In genomic region chr11:54091726-54092125, GRCm38 (mm10) we compare ENCODE assay signal across 14 mouse cellular contexts. TPM values are rescaled to one million over a fixed set of nuclear protein-coding genes. Genes with fewer than 3 reads are reported as not detected.
A peak's percentile ranks its signal among the peaks of the same experiment; 100 is the strongest.
DNase-seq lines count a peak whose midpoint lies in the region; ATAC-seq and TF ChIP-seq lines count a peak whose summit lies in the region.
"Had no signal": no experiment of that assay in that cellular context is flagged by ENCODE, and none has a peak within 500 bp of the region (broad histone marks: within the 10 kb centered on the region; RNA-seq: fewer than 3 reads in every experiment).

No protein-coding gene starts in this region.

- H3K9ac ChIP-seq in heart, embryonic 16.5 days (ENCODE audit: low read length): 0 out of 2 replicates have a peak overlapping the region, but pooled peaks have one; percentile 25
- no peak overlapping the region for H3K9ac ChIP-seq in heart, adult 2 months (ENCODE audit: low read depth, low read length)
- H3K9ac ChIP-seq: embryonic facial prominence, embryonic 12.5 days; kidney, embryonic 15.5 days; liver, embryonic 13.5 days; midbrain, embryonic 12.5 days had no signal

- DNase-seq in heart, adult 2 months: no peak
- peak; percentile 32 for DNase-seq in right cerebral cortex, postnatal 4 days
- no peak for DNase-seq in right cerebral cortex, postnatal 36 days (ENCODE audit: low spot score in 2 of 2)
- no peak for DNase-seq in adipocyte (ENCODE audit: low spot score)
- DNase-seq in urinary bladder, adult 18-20 months (ENCODE audit: low spot score in 2 of 2): no peak
- DNase-seq: adrenal gland, adult 2 months; cerebellum, adult 11-12 months; heart, postnatal 36 days; liver, embryonic 13.5 days had no signal

- H3K4me3 ChIP-seq in heart, embryonic 16.5 days (ENCODE audit: low read length): no peak overlapping the region
- H3K4me3 ChIP-seq in heart, adult 2 months: no peak overlapping the region
- H3K4me3 ChIP-seq: embryonic facial prominence, embryonic 12.5 days; kidney, embryonic 15.5 days; liver, embryonic 13.5 days; midbrain, embryonic 12.5 days had no signal

- no peaks in the 10 kb centered on the region for H3K9me3 ChIP-seq in heart, embryonic 16.5 days (replicated peaks; ENCODE audit: control insufficient read depth, low read length)
- H3K9me3 ChIP-seq: embryonic facial prominence, embryonic 12.5 days; kidney, embryonic 15.5 days; liver, embryonic 13.5 days; midbrain, embryonic 12.5 days had no signal

- no peak for TF ChIP-seq EP300 in heart, adult 2 months (IDR thresholded peaks at IDR 0.05; ENCODE audit: insufficient read depth, low read depth, low read length)

- intact Hi-C loops in heart, adult 2 months (cut with DNase I): loop anchor here (2.0 to 10.0 kb wide), 3 partner anchors 21 to 433 kb away; partner anchors contain the start of gene Rapgef6

- H3K27ac ChIP-seq in heart, embryonic 16.5 days (ENCODE audit: low read length): no peak overlapping the region
- H3K27ac ChIP-seq in heart, adult 2 months: no peak overlapping the region
- H3K27ac ChIP-seq: embryonic facial prominence, embryonic 12.5 days; kidney, embryonic 15.5 days; liver, embryonic 13.5 days; midbrain, embryonic 12.5 days had no signal

- ATAC-seq in heart, embryonic 16.5 days (replicated peaks; ENCODE audit: extremely low read depth, insufficient read depth, low FRiP score): no peak
- ATAC-seq in hematopoietic stem cell, adult 5-6 weeks (replicated peaks in 1 of 2; ENCODE audit: insufficient read depth in 1 of 2, low FRiP score in 2 of 2, low TSS enrichment in 1 of 2, low read depth in 1 of 2, poor library complexity in 2 of 2, severe bottlenecking in 2 of 2): peak; percentile 55 to 60

- H3K4me1 ChIP-seq in heart, embryonic 16.5 days (ENCODE audit: control insufficient read depth, insufficient read depth, low read length): 0 out of 2 replicates have a peak, but pooled peaks cover 4% of the 10 kb centered on the region
- H3K4me1 ChIP-seq in heart, adult 2 months (ENCODE audit: control insufficient read depth, insufficient read depth, low read length): peaks cover 1% of the 10 kb centered on the region; the same call in 1 of the 2 replicates

- no peak for TF ChIP-seq CTCF in heart, adult 2 months (IDR thresholded peaks at IDR 0.05)

- no peak for TF ChIP-seq POLR2A in heart, adult 2 months (IDR thresholded peaks at IDR 0.05; ENCODE audit: insufficient read depth, low read depth, low read length)

- H3K27me3 ChIP-seq in heart, embryonic 16.5 days (ENCODE audit: control insufficient read depth, insufficient read depth, low read length): no peaks in the 10 kb centered on the region
- H3K27me3 ChIP-seq in heart, adult 2 months (ENCODE audit: control insufficient read depth, insufficient read depth, low read length): no peaks in the 10 kb centered on the region
- H3K27me3 ChIP-seq: embryonic facial prominence, embryonic 12.5 days; kidney, embryonic 15.5 days; liver, embryonic 13.5 days; midbrain, embryonic 12.5 days had no signal

- no peaks in the 10 kb centered on the region for H3K79me2 ChIP-seq in heart, adult 2 months (replicated peaks; ENCODE audit: control insufficient read depth, insufficient read depth, low read length)

- no peaks in the 10 kb centered on the region for H3K36me3 ChIP-seq in heart, embryonic 16.5 days (ENCODE audit: control insufficient read depth, insufficient read depth)
- no peaks in the 10 kb centered on the region for H3K36me3 ChIP-seq in heart, adult 2 months (ENCODE audit: control insufficient read depth, insufficient read depth, low read length)
- H3K36me3 ChIP-seq: embryonic facial prominence, embryonic 12.5 days; kidney, embryonic 15.5 days; liver, embryonic 13.5 days; midbrain, embryonic 12.5 days had no signal

- 52% methylated on average over 8 of the region's 8 CpGs for WGBS in heart, embryonic 16.5 days
- WGBS in heart, adult 2 months: 71% methylated on average over 8 of the region's 8 CpGs

- H3K4me2 ChIP-seq in heart, embryonic 16.5 days (ENCODE audit: low read depth, low read length): no peak overlapping the region
- H3K4me2 ChIP-seq: embryonic facial prominence, embryonic 12.5 days; kidney, embryonic 15.5 days; liver, embryonic 13.5 days; midbrain, embryonic 12.5 days had no signal

RNA-seq across cellular contexts. Expression of gene P4ha2, which starts 8.2 kb away (rescaled TPM):
- polyA plus RNA-seq in heart, embryonic 16.5 days (2015; fragmentation: Nextera tagmentation; extraction: Ambion mirVana): 53.3 and 61.1 TPM in 2 replicates
- total RNA-seq in heart, adult 2 months (2021): 10 to 100 TPM; 59.9 to 63.6 TPM
- 37.4 and 62.3 TPM in 2 replicates for polyA plus RNA-seq in heart, adult 2 months (2012; rRNA removed)
- not detected in 2 replicates for total RNA-seq in hematopoietic stem cell, adult 5-6 weeks (2017)

RNA-seq across cellular contexts. Expression of gene Pdlim4, which starts 22.9 kb away (rescaled TPM):
- 16.0 and 26.4 TPM in 2 replicates for polyA plus RNA-seq in heart, embryonic 16.5 days (2015; fragmentation: Nextera tagmentation; extraction: Ambion mirVana)
- total RNA-seq in heart, adult 2 months (2021): 10 to 100 TPM; 30.8 to 33.8 TPM
- polyA plus RNA-seq in heart, adult 2 months (2012; rRNA removed): 57.6 and 58.2 TPM in 2 replicates
- total RNA-seq in hematopoietic stem cell, adult 5-6 weeks (2017): not detected in 2 replicates

Comparison
In these comparisons a context has a peak if more than half of its experiments do, and no peak if none do; other contexts are left out.
1. RNA of gene P4ha2, which starts 8.2 kb away (total RNA-seq): 59.9 to 63.6 TPM in heart, adult 2 months; not detected in hematopoietic stem cell, adult 5-6 weeks; every median in the first group is over 10 times any median in the second.
2. RNA of gene Pdlim4, which starts 22.9 kb away (total RNA-seq): 30.8 to 33.8 TPM in heart, adult 2 months; not detected in hematopoietic stem cell, adult 5-6 weeks; every median in the first group is over 10 times any median in the second.